Mouse (Mus musculus) forebrain, embryonic 16.5 days (tissue): ENCODE measurements around the gene Sdhaf2. TPM values are rescaled to one million over a fixed set of nuclear protein-coding genes. Genes with fewer than 3 reads are reported as not detected.
A peak's percentile ranks its signal among the peaks of the same experiment; 100 is the strongest.

ENCODE experiments used
- ATAC-seq: fragments of 200-750 bp; cut with Nextera tagmentation; 2 replicates; pipeline ENCODE4 v1.8.0; 2017; ENCODE audit warnings: mild to moderate bottlenecking, moderate library complexity
- H3K27ac ChIP-seq: fragments of 300-500 bp; sonication (generic); 2 replicates; pipeline ENCODE4 v1.5.1; 2014; ENCODE audit warnings: low read length, control low read depth
- H3K27me3 ChIP-seq: fragments of 300-500 bp; sonication (generic); replicated peaks from 2 replicates; pipeline ENCODE4 v1.6.1; 2014; ENCODE audit warnings: low read length; ENCODE audit not compliant: control insufficient read depth, insufficient read depth
- H3K36me3 ChIP-seq: fragments of 300-500 bp; sonication (generic); 2 replicates; pipeline ENCODE4 v1.6.1; 2014; ENCODE audit not compliant: control insufficient read depth, insufficient read depth
- H3K4me1 ChIP-seq: fragments of 300-500 bp; sonication (generic); replicated peaks from 2 replicates; pipeline ENCODE4 v1.6.1; 2014; ENCODE audit warnings: low read length; ENCODE audit not compliant: control insufficient read depth, insufficient read depth
- H3K4me2 ChIP-seq: fragments of 300-500 bp; sonication (generic); 2 replicates; pipeline ENCODE4 v1.6.1; 2014; ENCODE audit warnings: mild to moderate bottlenecking, low read length, control low read depth
- H3K4me3 ChIP-seq: fragments of 300-500 bp; sonication (generic); replicated peaks from 2 replicates; pipeline ENCODE4 v1.5.1; 2014; ENCODE audit warnings: mild to moderate bottlenecking, low read length, control low read depth
- H3K9ac ChIP-seq: fragments of 300-500 bp; sonication (generic); replicated peaks from 2 replicates; pipeline ENCODE4 v1.6.1; 2014; ENCODE audit warnings: low read depth, low read length, control low read depth
- H3K9me3 ChIP-seq: fragments of 300-500 bp; sonication (generic); 2 replicates; pipeline ENCODE4 v1.6.1; 2016; ENCODE audit warnings: low read length; ENCODE audit not compliant: control insufficient read depth
- WGBS: fragments of 180-500 bp; shearing (Covaris S2); extraction: QIAGEN DNeasy Blood & Tissue Kit; methylation state at CpG from one replicate; pipeline ENCODE4 v1.1.7; 2014; 5-methylcytosine and 5-hydroxymethylcytosine counted together
- polyA plus RNA-seq: library from polyadenylated mRNA; unstranded; fragments of >200 nt; fragmentation: Nextera tagmentation; extraction: Ambion mirVana; gene quantifications from 2 replicates; pipeline ENCODE4 v1.2.1, GENCODE M21; 2015

Sdhaf2 gene
- polyA plus RNA-seq, 1 experiment from 2014 or later: 66.2 TPM

- Histone ChIP-seq H3K4me2 (no peak overlapping the region), H3K4me3 (no peak overlapping the region), H3K9ac (no peak overlapping the region), H3K27ac (no peak overlapping the region), H3K27me3 (no peaks in the 10 kb centered on the region), H3K36me3 (no peaks in the 10 kb centered on the region; the same call in 1 of the 2 replicates), H3K9me3 (no peaks in the 10 kb centered on the region), H3K4me1 (peaks cover 17% of the 10 kb centered on the region)
- 73% methylated on average over 2 of the region's 2 CpGs for WGBS
- no peak for ATAC-seq
Observed at GRCm38 (mm10) chr19:10557001-10557400, 31.1 kb upstream of the Sdhaf2 start.

DNA sequence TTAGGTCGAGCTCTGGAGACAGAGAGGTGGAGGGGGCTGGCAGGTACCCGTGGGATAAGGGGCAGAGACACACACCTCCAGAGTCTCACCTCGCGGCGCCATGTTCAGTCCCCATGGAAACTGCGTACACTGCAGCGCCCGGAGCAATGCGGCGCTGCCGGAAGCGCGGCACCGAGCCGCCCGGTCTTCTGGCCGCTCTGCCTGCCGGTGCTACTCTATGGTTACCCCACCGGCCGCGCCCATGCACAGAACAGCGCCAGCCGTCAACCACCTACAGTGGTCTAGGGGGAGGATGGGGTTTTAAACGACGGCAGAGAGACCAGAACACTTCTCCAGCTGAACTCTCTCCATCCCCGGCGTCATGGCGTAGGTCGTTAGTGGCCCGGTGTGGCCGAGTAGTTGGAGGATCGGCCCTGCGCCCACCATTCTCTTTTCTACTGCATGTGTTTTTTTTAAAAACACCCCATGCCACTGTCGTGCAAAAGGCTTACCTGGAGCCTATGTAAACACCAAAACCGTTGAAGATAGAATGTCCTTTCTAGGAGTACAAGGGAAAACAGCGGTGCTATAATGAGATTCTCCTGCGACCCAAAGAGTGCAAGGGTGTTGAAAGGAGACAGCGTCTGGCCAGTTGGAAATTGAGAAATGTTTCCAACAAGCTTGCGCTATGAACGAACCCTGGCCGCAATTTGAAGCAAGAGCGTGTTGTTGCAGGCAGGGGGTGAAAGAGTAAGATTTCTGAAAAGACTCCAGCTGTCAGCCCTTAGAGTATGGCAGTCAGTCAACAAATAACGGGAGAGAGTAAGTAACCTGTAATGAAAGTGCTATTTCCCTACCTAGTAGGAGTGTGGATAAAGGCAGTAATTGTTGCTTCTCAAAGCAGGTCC, 29.9 kb upstream of the Sdhaf2 start, which contains the start of gene Tmem216:
Gene Tmem216, minus strand, starts transcription at position 615 of the 887 bp plus-strand sequence.
- peak within 1 kb of the TSS; percentile 79 for H3K9ac ChIP-seq
- under 1% methylated on average over 43 of the region's 43 CpGs for WGBS
- peaks cover 17% of the 10 kb centered on the region for H3K4me1 ChIP-seq
- H3K27ac ChIP-seq: peak within 1 kb of the TSS; percentile 87
- ATAC-seq: peak; percentile 100
- H3K27me3 ChIP-seq: no peaks in the 10 kb centered on the region
- H3K9me3 ChIP-seq: no peaks in the 10 kb centered on the region
- peak within 1 kb of the TSS; percentile 74 for H3K4me2 ChIP-seq
- H3K4me3 ChIP-seq: peak within 1 kb of the TSS; percentile 70
- peaks cover 10% of the 10 kb centered on the region for H3K36me3 ChIP-seq

DNA sequence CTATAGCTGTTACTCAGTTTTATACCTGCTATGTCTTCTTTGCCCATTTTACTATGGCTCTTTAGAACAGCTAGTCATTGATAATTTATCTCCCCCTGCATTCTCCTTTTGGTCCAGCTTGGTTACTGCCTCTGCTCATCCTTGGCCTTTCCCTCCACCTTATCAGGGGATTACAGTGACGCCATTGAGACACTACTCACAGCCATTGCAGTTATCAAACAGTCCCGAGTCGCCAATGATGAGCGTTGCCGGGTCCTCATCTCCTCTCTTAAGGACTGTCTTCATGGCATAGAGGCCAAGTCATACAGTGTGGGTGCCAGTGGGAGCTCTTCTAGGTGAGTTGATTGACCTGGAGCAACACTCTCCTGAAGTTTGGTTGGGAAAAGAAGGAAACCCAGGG, 13.5 kb upstream of the Sdhaf2 start:
- Histone ChIP-seq H3K9ac (no peak overlapping the region), H3K9me3 (no peaks in the 10 kb centered on the region), H3K4me3 (no peak overlapping the region), H3K27ac (no peak overlapping the region), H3K27me3 (no peaks in the 10 kb centered on the region), H3K36me3 (peaks cover 59% of the 10 kb centered on the region), H3K4me1 (no peaks in the 10 kb centered on the region), H3K4me2 (no peak overlapping the region)
- no peak for ATAC-seq
- 97% methylated on average over 5 of the region's 5 CpGs for WGBS

DNA sequence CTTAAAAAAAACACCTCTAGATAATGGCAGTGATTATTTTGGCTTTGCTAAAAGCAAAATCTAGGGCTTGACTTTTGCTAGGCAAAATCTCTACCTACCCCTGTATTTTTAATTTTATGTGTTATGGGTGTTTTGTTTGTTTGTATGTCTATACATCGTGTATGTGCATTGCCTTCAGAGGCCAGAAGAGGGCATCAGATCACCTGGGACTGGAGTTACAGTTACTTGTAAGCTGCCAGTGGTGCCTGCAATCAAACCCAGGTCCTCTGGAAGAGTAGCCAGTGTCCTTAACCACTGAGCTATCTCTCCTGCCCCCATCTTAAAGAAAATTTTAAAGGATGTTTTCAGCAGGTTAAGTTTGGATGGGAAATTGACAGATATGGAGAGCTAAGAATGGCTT, 4.1 kb upstream of the Sdhaf2 start:
- no peaks in the 10 kb centered on the region for H3K27me3 ChIP-seq
- H3K4me2 ChIP-seq: no peak overlapping the region
- H3K4me1 ChIP-seq: peaks cover 12% of the 10 kb centered on the region
- no peak overlapping the region for H3K9ac ChIP-seq
- no peak overlapping the region for H3K27ac ChIP-seq
- peaks cover 14% of the 10 kb centered on the region for H3K36me3 ChIP-seq
- H3K4me3 ChIP-seq: no peak overlapping the region
- no peaks in the 10 kb centered on the region for H3K9me3 ChIP-seq
- 93% methylated on average over 1 of the region's 1 CpGs for WGBS
- no peak for ATAC-seq

DNA sequence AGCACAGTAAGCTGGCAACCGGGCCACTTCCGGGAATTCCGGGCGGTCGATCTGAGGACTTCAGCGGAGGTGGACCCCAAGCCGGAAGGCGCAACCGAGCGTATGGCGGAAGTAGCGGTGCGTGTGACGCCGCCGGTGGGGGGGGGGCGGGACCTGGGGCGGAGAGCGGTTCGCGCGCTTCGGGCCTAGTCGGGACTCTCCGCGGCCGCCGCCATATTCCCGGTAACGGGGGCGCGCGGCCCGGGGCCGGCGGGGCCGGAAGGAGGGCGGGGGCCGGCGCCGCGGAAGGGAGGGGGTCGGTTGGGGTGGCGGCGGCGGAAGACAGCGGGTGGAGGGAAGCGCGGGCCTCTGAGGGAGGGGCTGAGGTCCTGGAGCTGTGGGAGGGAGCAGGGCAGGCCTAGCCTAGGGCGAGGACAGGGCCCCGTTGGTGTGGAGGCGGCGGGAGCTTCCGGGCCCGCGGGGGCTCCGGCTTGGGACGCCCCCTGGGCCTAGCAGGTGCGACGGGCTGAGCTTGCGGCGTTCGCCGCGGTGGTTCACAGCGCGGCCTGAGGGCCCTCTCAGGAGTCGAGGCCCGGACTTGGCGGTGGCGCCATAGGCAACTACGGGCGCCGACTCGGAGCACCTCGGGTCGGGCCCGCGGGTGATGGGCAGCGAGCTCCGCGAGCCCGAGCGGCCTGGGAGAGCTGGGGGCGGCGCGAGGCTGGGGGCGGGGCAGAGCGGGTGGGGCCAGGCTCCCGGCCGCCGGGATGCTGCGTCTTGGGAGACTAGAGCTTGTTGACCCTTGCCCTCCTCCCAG, 638 bp downstream of the Sdhaf2 start, which contains the start of gene Cpsf7:
Gene Cpsf7, plus strand, starts transcription at position 161 of the 796 bp plus-strand sequence.
- Histone ChIP-seq H3K9me3 (no peaks in the 10 kb centered on the region), H3K4me1 (peaks cover 17% of the 10 kb centered on the region), H3K9ac (peak within 1 kb of the TSS; percentile 99), H3K36me3 (no peaks in the 10 kb centered on the region), H3K27ac (peak within 1 kb of the TSS; percentile 96), H3K4me3 (peak within 1 kb of the TSS; percentile 99), H3K4me2 (peak within 1 kb of the TSS; percentile 81), H3K27me3 (no peaks in the 10 kb centered on the region)
- ATAC-seq: peak; percentile 95
- under 1% methylated on average over 81 of the region's 93 CpGs for WGBS

DNA sequence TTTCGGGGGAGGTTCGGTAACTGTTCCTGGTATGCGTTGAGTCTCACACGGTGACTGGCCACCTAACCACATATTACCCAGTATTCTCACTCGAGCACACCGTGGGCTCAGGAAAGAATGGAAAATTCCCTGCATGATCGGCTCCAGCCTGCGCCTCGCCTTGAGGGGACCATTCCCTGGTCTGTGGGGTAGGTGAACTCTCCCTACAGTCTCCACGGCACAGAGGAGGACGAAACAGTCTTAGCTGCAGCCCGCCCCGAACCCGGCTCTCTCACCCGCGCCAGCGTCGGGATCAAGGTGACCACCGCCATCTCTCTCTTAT, 1.2 kb downstream of the Sdhaf2 start:
- H3K4me1 ChIP-seq: peaks cover 17% of the 10 kb centered on the region
- no peaks in the 10 kb centered on the region for H3K27me3 ChIP-seq
- peak overlapping the region; percentile 99 for H3K9ac ChIP-seq
- no peaks in the 10 kb centered on the region for H3K36me3 ChIP-seq
- H3K27ac ChIP-seq: peak overlapping the region; percentile 96
- peak overlapping the region; percentile 99 for H3K4me3 ChIP-seq
- ATAC-seq: no peak
- H3K9me3 ChIP-seq: no peaks in the 10 kb centered on the region
- WGBS: under 1% methylated on average over 19 of the region's 19 CpGs
- H3K4me2 ChIP-seq: peak overlapping the region; percentile 81

GRCm38 (mm10) chr19:10523483-10524080, 2.4 kb downstream of the Sdhaf2 start:
- no peak for ATAC-seq
- Histone ChIP-seq H3K4me3 (no peak overlapping the region), H3K4me2 (no peak overlapping the region), H3K27me3 (no peaks in the 10 kb centered on the region), H3K36me3 (no peaks in the 10 kb centered on the region), H3K9me3 (no peaks in the 10 kb centered on the region), H3K27ac (no peak overlapping the region), H3K9ac (no peak overlapping the region), H3K4me1 (peaks cover 17% of the 10 kb centered on the region)
- WGBS: 93% methylated on average over 5 of the region's 5 CpGs

GRCm38 (mm10) chr19:10521926-10522325, 4.0 kb downstream of the Sdhaf2 start:
- ATAC-seq: no peak
- WGBS: 72% methylated on average over 1 of the region's 1 CpGs

DNA sequence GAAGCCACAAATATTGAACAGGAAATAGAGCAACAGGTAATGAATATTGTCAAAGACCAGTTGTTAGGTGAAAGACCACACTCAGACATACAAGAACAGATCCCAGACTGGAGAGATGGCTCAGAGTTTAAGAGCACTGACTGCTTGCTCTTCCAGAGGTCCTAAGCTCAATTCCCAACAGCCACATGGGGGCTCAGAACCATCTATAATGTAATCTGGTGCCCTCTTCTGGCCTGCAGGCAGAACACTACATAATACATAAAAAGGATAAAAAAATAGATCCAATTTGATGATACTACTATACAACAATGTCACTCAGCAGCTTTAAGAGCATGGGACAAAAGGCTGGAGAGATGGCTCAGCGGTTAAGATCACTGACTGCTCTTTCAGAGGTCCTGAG, 5.6 kb downstream of the Sdhaf2 start:
- H3K4me2 ChIP-seq: no peak overlapping the region
- H3K9me3 ChIP-seq: no peaks in the 10 kb centered on the region
- no peak overlapping the region for H3K27ac ChIP-seq
- no peak overlapping the region for H3K9ac ChIP-seq
- H3K36me3 ChIP-seq: peaks cover 7% of the 10 kb centered on the region
- no peaks in the 10 kb centered on the region for H3K27me3 ChIP-seq
- ATAC-seq: no peak
- peaks cover 5% of the 10 kb centered on the region for H3K4me1 ChIP-seq
- H3K4me3 ChIP-seq: no peak overlapping the region
- 46% methylated on average over 1 of the region's 1 CpGs for WGBS

More at GRCm38 (mm10) chr19:10521926-10522325, 4.0 kb downstream of the Sdhaf2 start:
- H3K4me3 ChIP-seq: no peak overlapping the region
- peaks cover 13% of the 10 kb centered on the region for H3K4me1 ChIP-seq
- H3K4me2 ChIP-seq: no peak overlapping the region
- no peaks in the 10 kb centered on the region for H3K27me3 ChIP-seq
- H3K27ac ChIP-seq: no peak overlapping the region
- H3K36me3 ChIP-seq: peaks cover under 1% of the 10 kb centered on the region
- no peaks in the 10 kb centered on the region for H3K9me3 ChIP-seq
- no peak overlapping the region for H3K9ac ChIP-seq
